Mouse (Mus musculus): Measurements from ENCODE around the gene Itfg2. TPM values are rescaled to one million over a fixed set of nuclear protein-coding genes. Genes with fewer than 3 reads are reported as not detected.

Gene Itfg2
- polyA plus RNA-seq, 1 experiment = 19.0 TPM

DNA sequence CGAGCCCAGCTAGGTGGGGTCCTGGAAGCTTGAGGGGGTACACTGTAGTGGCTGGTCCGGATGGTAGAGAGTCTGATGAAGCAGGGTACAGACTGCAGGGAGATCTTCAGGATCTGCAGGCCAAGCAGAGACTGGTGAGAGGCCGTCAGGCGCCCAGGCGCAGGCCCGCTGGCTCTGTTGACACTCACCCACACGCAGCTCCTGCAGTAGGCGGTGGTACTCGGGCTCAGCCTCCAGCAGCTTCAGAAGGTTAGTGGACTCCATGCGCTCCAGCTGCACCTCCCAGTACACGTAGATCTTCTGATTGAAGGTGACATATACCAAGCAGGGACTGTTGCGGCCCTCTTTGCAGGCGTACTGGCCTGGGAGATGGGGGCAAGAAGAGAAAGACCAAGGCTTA lies 14.4 kb downstream of the Itfg2 start:
- DNase-seq = no peak
- Histone ChIP-seq H3K4me3 (ENCODE audit: insufficient read depth, low read depth, low read length) (no peak overlapping the region), H3K36me3 (ENCODE audit: control insufficient read depth, insufficient read depth, low read length) (no peaks in the 10 kb centered on the region; the same call in none of the 2 replicates), H3K27ac (ENCODE audit: insufficient read depth, low read depth, low read length) (no peak overlapping the region), H3K4me1 (ENCODE audit: control insufficient read depth, insufficient read depth, low read length) (no peaks in the 10 kb centered on the region), H3K27me3 (replicated peaks; ENCODE audit: control insufficient read depth, insufficient read depth, low read length) (no peaks in the 10 kb centered on the region)
- 96% methylated on average over 13 of the region's 13 CpGs for WGBS
- TF ChIP-seq CTCF (conservative IDR thresholded peaks at IDR 0.05; ENCODE audit: insufficient read depth, insufficient read length, low read depth, low read length) (no peak), POLR2A (IDR thresholded peaks at IDR 0.05; ENCODE audit: low read depth, low read length) (no peak)

DNA sequence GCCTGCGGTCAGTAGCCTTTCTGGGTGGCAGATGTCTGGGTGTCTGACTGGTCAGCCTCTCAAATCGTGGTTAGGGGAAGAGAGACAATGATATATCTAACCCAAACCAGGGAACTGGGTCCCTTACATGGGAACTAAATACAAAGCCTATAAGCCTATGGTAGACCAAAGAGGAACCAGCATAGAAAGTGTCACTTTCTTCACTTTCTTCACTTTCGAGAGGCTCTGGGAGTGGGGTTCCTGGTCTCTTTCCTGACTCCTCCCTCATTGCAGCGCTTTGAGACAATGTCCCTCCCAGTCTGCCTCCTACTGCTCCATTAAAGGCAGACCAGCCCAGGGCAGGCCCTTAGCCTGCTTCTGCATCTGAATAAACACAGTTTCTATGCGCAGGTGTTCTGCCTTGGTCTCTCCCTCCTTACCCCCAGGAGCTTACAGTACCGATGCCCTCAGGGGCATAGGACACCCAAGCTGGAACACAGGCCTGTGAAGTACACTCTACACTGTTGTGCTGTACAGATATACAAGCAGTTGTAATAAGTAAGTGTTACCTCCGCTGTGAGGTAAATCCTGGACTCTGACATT lies 16.1 kb downstream of the Itfg2 start:
- peak; percentile 50 for DNase-seq
- WGBS = 64% methylated on average over 7 of the region's 7 CpGs
- H3K27me3 ChIP-seq (replicated peaks; ENCODE audit: control insufficient read depth, insufficient read depth, low read length) = no peaks in the 10 kb centered on the region
- no peaks in the 10 kb centered on the region; the same call in none of the 2 replicates for H3K36me3 ChIP-seq (ENCODE audit: control insufficient read depth, insufficient read depth, low read length)
- H3K4me3 ChIP-seq (ENCODE audit: insufficient read depth, low read depth, low read length) = no peak overlapping the region
- no peak overlapping the region for H3K27ac ChIP-seq (ENCODE audit: insufficient read depth, low read depth, low read length)
- TF ChIP-seq CTCF (conservative IDR thresholded peaks at IDR 0.05; ENCODE audit: insufficient read depth, insufficient read length, low read depth, low read length) (no peak), POLR2A (IDR thresholded peaks at IDR 0.05; ENCODE audit: low read depth, low read length) (no peak)
- no peaks in the 10 kb centered on the region for H3K4me1 ChIP-seq (ENCODE audit: control insufficient read depth, insufficient read depth, low read length)

DNA sequence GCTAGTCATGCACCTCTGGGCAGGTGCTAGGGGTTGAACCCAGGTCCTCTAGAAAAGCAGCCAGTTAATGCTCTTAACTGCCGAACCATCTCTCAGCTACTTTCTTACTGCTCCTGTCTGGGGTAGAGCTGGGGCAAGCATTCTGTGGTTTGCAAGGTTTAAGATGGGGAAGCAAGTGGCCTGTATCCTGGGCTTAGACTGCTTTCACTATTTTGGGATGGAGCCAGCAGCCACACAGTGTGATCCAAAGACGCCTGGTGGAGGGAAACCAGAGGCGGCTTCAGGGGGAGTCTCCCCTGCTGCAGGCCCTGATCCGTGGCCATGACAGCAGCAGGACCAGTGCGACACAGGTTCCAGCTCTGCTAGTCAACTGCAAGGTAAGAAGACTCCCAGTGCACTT lies 20.0 kb downstream of the Itfg2 start:
- TF ChIP-seq CTCF (conservative IDR thresholded peaks at IDR 0.05; ENCODE audit: insufficient read depth, insufficient read length, low read depth, low read length) = no peak
- TF ChIP-seq POLR2A (IDR thresholded peaks at IDR 0.05; ENCODE audit: low read depth, low read length) = no peak
- no peaks in the 10 kb centered on the region for H3K27me3 ChIP-seq (replicated peaks; ENCODE audit: control insufficient read depth, insufficient read depth, low read length)
- no peak for DNase-seq

DNA sequence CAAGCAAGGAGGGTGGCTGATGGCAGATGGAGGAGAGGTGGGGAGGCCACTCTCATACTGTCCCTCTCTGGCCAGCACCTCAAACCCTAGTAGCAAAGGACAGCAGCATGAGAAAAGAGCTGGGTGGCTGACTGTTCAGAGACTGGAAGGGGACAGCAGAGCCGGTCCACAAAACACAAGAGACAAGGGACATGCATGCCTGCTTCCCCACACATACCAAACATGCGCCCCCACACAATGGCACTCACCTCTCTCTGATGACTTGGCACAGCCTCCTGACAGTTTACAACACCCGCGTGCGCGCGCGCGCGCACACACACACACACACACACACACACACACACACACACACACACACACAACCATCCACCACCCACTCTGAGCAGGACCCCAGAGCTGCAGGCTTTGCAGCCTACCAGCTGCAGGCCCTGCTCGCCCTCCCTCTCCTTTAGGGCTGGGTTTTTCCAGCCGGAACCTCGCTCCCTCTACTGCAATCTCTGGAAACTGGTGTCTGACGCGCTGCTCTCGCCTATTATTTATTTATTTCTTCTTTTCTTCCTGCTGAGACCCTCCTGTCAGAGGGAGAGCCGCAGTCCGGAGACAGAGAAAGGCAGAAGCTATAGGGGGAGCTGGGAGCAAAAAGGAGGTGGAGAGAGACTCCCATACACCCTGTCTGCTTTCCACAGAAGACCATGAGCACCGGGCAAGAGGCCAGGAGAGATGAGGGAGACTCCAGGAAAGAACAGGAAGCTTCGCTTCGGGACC lies 25.1 kb downstream of the Itfg2 start:
- TF ChIP-seq POLR2A (IDR thresholded peaks at IDR 0.05; ENCODE audit: low read depth, low read length) (no peak), CTCF (conservative IDR thresholded peaks at IDR 0.05; ENCODE audit: insufficient read depth, insufficient read length, low read depth, low read length) (no peak)
- H3K36me3 ChIP-seq (ENCODE audit: control insufficient read depth, insufficient read depth, low read length) = no peaks in the 10 kb centered on the region
- peak overlapping the region; percentile 19; the same call in 1 of the 2 replicates for H3K27ac ChIP-seq (ENCODE audit: insufficient read depth, low read depth, low read length)
- H3K4me3 ChIP-seq (ENCODE audit: insufficient read depth, low read depth, low read length) = peak overlapping the region; percentile 29; the same call in 1 of the 2 replicates
- H3K4me1 ChIP-seq (ENCODE audit: control insufficient read depth, insufficient read depth, low read length) = peaks cover 3% of the 10 kb centered on the region; the same call in 1 of the 2 replicates
- H3K27me3 ChIP-seq (replicated peaks; ENCODE audit: control insufficient read depth, insufficient read depth, low read length) = no peaks in the 10 kb centered on the region
- WGBS = 28% methylated on average over 21 of the region's 21 CpGs
- DNase-seq = peak; percentile 27

More for the DNA sequence above, 20.0 kb downstream of the Itfg2 start:
- Histone ChIP-seq H3K27ac (ENCODE audit: insufficient read depth, low read depth, low read length) (no peak overlapping the region), H3K36me3 (ENCODE audit: control insufficient read depth, insufficient read depth, low read length) (no peaks in the 10 kb centered on the region; the same call in 1 of the 2 replicates), H3K4me1 (ENCODE audit: control insufficient read depth, insufficient read depth, low read length) (peaks cover 3% of the 10 kb centered on the region; the same call in 1 of the 2 replicates), H3K4me3 (ENCODE audit: insufficient read depth, low read depth, low read length) (no peak overlapping the region)
- WGBS = 49% methylated on average over 5 of the region's 5 CpGs

DNA sequence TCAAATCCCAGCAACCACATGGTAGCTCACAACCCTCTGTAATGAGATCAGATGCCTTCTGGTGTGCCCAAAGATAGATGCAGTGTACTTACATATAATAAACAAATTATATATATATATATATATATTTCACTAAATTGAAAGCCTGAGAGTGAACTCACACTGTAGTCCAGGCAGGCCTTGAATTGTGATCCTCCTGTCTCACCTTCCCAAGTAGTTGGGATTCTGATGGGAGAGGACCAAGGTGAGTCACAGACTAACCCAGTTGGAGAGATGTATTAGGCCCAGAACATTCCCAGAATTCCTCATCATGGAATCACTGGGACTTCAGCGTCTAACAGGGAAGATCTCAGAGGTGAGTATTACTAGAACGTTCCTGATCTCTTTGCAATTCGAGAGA lies 25.7 kb downstream of the Itfg2 start, which contains the start of gene Nrip2:
Gene Nrip2 (plus strand): TSS at position 301 of the 400 bp plus-strand sequence.
- 59% methylated on average over 3 of the region's 3 CpGs for WGBS
- no peaks in the 10 kb centered on the region for H3K36me3 ChIP-seq (ENCODE audit: control insufficient read depth, insufficient read depth, low read length)
- no peak for TF ChIP-seq CTCF (conservative IDR thresholded peaks at IDR 0.05; ENCODE audit: insufficient read depth, insufficient read length, low read depth, low read length)
- TF ChIP-seq POLR2A (IDR thresholded peaks at IDR 0.05; ENCODE audit: low read depth, low read length) = no peak
- peak within 1 kb of the TSS; percentile 29; the same call in 1 of the 2 replicates for H3K4me3 ChIP-seq (ENCODE audit: insufficient read depth, low read depth, low read length)
- DNase-seq = no peak
- peaks cover 3% of the 10 kb centered on the region; the same call in 1 of the 2 replicates for H3K4me1 ChIP-seq (ENCODE audit: control insufficient read depth, insufficient read depth, low read length)
- H3K27me3 ChIP-seq (replicated peaks; ENCODE audit: control insufficient read depth, insufficient read depth, low read length) = no peaks in the 10 kb centered on the region
- peak within 1 kb of the TSS; percentile 19; the same call in 1 of the 2 replicates for H3K27ac ChIP-seq (ENCODE audit: insufficient read depth, low read depth, low read length)

DNA sequence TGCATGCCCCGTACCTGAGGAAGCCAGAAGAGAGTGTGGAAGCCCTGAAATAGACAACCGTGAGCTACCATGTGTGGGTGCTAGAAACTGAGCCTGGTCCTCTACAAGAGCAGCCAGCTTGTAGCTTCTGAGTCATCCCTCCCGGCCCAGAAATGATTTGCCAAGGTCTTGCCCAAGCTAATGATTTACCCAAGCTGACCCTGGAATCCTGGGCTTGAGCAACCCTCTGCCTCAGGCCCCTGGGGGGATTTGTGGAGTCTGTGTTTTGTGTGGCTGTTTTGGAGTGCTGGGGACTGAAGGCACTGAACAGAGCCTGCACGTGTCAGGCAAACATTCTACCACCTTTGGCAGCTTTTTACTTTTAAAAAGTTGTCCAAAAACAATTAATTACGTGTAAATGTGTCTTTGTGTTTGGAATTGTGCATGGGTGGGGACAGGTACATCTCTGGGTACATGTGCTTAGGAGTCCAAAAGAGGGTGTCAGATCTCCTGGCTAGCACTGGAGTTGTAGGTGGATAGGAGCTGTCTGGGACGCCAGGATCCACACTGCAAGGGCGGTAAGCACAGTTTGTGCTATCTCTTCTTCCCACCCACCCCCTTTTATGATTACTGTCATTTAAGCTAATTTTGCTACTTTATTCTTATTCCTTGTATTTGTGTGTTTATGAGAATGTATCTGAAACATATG lies 27.0 kb downstream of the Itfg2 start:
- H3K36me3 ChIP-seq (ENCODE audit: control insufficient read depth, insufficient read depth, low read length) = no peaks in the 10 kb centered on the region
- H3K4me3 ChIP-seq (ENCODE audit: insufficient read depth, low read depth, low read length) = no peak overlapping the region
- no peak overlapping the region for H3K27ac ChIP-seq (ENCODE audit: insufficient read depth, low read depth, low read length)
- H3K4me1 ChIP-seq (ENCODE audit: control insufficient read depth, insufficient read depth, low read length) = peaks cover 3% of the 10 kb centered on the region; the same call in 1 of the 2 replicates
- no peak for TF ChIP-seq POLR2A (IDR thresholded peaks at IDR 0.05; ENCODE audit: low read depth, low read length)
- TF ChIP-seq CTCF (conservative IDR thresholded peaks at IDR 0.05; ENCODE audit: insufficient read depth, insufficient read length, low read depth, low read length) = no peak
- no peaks in the 10 kb centered on the region for H3K27me3 ChIP-seq (replicated peaks; ENCODE audit: control insufficient read depth, insufficient read depth, low read length)
- 49% methylated on average over 7 of the region's 7 CpGs for WGBS
- DNase-seq = peak; percentile 87
